Mouse (Mus musculus): ENCODE results near the gene Zglp1. TPM values are rescaled to one million over a fixed set of nuclear protein-coding genes. Genes with fewer than 3 reads are reported as not detected.
"Not testable (repeated sequence)": the region's sequence is repeated elsewhere in the genome, so short reads cannot be mapped to it uniquely, and the experiment has no call there.

The Zglp1 gene
- total RNA-seq, 2 experiments from 2014 or later: not detected

DNA sequence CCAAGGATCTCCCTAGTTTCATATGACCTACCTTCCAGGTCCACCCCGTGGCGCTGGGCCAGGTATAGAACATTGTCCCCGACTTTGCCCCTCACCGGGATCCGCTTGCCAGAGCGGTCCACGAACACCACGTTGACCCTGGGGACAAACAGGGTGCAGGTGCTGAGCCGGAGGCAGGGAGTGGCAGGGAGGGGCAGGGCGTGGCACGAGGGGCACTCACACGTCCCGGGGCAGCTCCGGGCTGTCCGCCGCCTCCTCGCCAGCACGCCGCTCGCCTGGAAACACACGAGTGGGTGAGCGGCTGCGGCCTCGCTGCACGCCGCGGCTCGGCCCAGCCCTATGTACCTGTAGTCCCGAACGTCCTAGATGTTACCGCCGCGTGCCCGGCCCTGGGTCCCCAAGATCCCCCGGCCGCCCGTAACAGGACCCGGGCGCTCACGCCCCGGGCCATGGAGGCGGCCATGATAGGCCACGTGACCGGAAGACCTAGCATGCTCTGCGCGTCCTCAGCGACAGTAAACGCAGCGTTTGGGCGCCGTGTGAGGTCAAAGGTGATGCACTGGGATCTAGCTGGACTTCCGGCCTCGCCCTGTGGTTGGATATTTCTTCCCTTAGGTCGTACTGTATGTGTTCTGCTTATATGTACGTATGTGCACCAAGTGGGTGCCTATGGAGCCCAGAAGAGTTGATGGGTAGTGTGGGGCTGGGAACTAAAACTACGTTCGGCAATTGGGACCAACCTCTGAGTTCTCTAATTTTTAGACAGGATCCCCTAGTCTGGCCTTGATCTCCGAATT, 6.3 kb upstream of the Zglp1 start, which contains the start of the genes Gm49373 and Fdx1l:
TSS of gene Gm49373 (minus strand) at position 53 of the 797 bp plus-strand sequence.
TSS of gene Fdx1l (minus strand) at position 571 of the 797 bp plus-strand sequence.
- peak; percentile 82 to 84 for DNase-seq (ENCODE audit: low spot score in 2 of 2)

DNA sequence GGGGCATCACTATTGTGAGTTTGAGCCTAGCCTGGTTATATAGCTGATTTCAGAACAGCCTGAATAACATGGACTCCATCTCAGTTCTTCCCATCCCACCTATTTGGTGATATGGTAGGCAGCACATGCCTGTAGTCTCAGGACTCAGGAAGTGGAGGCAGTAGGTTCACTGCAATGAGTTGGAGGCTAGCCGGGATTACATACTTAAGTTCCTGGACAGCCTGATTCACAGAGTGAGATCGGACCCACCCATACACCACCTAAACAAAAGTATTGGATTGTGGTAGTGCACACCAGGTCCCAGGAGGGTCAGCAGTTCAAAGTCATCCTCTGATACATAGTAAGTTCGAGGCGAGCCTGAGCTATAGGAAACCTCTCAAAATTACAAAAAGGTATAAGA, 5.7 kb upstream of the Zglp1 start:
- no peak for DNase-seq (ENCODE audit: low spot score in 2 of 2)

DNA sequence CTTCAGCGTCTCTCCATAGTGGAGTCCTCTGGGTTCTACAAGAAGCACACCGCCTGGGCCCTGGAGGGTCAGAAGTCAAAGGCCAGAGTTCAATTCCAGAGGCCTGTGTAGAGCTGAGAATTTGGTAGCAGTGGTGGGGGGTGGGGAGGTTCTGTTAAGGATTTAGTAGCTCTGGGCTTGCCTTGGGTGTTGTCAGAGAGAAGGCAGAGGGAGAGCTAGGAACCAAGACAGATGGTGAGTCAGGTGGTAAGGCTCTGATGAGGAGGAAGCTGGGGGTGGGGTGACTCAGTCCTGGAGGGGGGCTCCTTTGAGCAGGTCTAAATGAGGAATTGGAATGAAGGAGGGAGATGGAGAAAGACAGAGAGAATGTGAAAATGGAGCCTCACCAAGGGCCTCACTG, 4.0 kb downstream of the Zglp1 start:
- DNase-seq (ENCODE audit: low spot score in 2 of 2): no peak

- DNase-seq (ENCODE audit: low spot score in 2 of 2): no peak
Observed at GRCm38 (mm10) chr9:21051578-21051977, 15.3 kb downstream of the Zglp1 start.

GRCm38 (mm10) chr9:21045235-21045634, 21.7 kb downstream of the Zglp1 start:
- DNase-seq (ENCODE audit: low spot score in 2 of 2): no peak

DNA sequence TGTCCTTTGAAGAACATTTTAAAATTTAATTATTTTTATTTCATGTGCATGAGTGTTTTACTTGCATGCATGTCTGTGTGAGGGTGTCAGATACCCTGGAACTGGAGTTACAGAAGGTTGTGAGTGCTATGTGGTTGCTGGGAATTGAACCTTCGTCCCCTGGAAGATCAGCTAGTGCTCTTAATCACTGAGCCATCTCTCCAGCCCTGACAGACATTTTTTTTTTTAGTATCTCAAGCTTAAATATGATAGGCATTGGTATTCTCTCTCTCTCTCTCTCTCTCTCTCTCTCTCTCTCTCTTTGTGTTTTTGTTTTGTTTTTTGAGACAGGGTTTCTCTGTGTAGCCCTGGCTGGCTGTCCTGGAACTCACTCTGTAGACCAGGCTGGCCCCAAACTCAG, 22.1 kb downstream of the Zglp1 start:
- DNase-seq (ENCODE audit: low spot score in 2 of 2): not testable (repeated sequence)

- DNase-seq (ENCODE audit: low spot score in 2 of 2): no peak
Observed at GRCm38 (mm10) chr9:21043563-21043962, 23.3 kb downstream of the Zglp1 start.

DNA sequence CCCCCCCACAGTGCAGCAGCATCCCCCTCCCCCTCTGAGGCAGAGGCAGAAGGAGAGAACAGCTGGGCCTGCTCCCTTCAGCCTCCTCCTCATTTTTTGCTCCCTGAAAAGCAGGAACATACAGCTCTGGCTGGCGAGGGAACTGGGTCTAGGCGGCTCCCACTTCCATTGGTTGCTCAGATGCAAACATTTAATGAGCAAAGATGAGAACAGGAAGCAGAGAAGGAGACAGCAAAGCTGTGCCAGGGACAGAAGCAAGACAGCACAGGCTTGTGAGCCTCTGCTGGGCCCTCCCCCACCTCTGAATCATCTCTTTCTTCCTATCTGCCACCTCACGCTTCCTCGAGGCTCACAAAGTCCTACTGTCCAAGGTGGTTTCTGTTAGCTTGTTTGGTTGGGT, 25.6 kb downstream of the Zglp1 start:
- no peak for DNase-seq (ENCODE audit: low spot score in 2 of 2)

DNA sequence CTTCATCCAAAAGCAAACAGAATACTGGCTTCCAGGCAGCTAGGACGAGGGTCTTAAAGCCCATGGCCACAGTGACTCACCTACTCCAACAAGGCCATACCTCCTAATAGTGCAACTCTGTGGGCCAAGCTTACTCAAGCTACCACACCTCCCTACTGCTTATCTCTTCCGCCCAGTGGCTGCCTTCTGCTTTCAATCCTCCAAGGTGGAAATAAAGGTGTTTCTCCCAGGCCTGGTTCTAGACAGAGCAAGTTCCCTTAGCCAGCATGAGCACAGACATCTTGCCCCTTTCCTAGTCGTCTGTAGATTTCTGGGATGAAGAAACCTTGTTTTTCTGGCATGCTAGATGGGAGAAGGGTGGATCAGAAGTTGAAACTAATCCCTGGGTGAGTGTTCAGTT, 27.1 kb downstream of the Zglp1 start:
- DNase-seq (ENCODE audit: low spot score in 2 of 2): no peak

DNA sequence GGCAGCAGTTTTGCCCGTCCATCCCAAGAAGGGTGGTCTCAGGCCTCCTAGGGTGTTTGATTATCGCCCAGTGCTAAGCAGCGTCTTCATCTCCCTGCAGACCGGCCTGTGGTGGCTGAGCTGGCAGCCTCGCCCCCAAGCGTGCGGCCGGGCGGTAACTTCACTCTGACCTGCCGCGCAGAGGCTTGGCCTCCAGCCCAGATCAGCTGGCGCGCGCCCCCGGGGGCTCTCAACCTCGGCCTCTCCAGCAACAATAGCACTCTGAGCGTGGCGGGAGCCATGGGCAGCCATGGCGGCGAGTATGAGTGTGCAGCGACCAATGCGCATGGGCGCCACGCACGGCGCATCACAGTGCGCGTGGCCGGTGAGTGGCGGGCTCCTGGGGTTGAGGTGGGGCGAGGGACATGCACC, 29.4 kb downstream of the Zglp1 start:
- no peak for DNase-seq (ENCODE audit: low spot score in 2 of 2)

GRCm38 (mm10) chr9:21036666-21037065, 30.2 kb downstream of the Zglp1 start:
- no peak for DNase-seq (ENCODE audit: low spot score in 2 of 2)

DNA sequence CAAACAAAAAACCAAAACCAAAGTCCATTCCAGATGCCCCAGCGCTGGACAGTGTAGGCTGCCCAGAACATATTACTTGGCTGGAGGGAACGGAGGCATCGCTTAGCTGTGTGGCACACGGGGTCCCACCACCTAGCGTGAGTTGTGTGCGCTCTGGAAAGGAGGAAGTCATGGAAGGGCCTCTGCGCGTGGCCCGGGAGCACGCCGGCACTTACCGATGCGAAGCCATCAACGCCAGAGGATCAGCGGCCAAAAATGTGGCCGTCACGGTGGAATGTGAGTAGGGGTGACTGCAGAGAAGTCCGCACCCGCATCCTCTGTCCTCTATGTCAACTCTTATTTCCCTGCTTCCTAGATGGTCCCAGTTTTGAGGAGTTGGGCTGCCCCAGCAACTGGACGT, 30.7 kb downstream of the Zglp1 start:
- DNase-seq (ENCODE audit: low spot score in 2 of 2): no peak

DNA sequence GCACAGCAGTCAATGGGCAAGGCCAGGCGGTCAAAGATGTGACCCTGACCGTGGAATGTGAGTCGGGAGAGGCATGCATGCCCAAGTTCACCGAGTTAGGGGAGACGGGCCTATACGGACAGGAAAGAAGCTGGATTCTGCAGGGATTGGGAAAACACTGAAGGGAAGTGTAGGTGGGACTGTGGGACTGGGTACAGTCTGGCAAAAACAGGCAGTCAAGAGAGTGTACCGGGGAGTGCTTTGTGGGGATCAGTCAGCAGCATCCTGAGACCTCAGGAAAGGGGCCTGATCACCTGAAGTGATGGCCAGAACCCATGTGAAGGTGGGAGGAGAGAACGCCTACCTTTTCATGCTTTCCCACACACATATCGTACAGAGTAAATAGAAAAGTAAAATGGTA, 31.3 kb downstream of the Zglp1 start:
- no peak for DNase-seq (ENCODE audit: low spot score in 2 of 2)

- no peak for DNase-seq (ENCODE audit: low spot score in 2 of 2)
Observed at GRCm38 (mm10) chr9:21034481-21035085, 32.3 kb downstream of the Zglp1 start.

- peak; percentile 81 to 82 for DNase-seq (ENCODE audit: low spot score in 2 of 2)
Observed at GRCm38 (mm10) chr9:21033136-21033535, 33.8 kb downstream of the Zglp1 start.

GRCm38 (mm10) chr9:21032491-21032890, 34.4 kb downstream of the Zglp1 start:
- no peak for DNase-seq (ENCODE audit: low spot score in 2 of 2)

- no peak for DNase-seq (ENCODE audit: low spot score in 2 of 2)
Observed at GRCm38 (mm10) chr9:21031896-21032351, 35.0 kb downstream of the Zglp1 start, which contains the start of gene Icam5. Gene Icam5 (plus strand): TSS chr9:21032073.

GRCm38 (mm10) chr9:21031251-21031895, 35.5 kb downstream of the Zglp1 start:
- peak; percentile 55 to 56 for DNase-seq (ENCODE audit: low spot score in 2 of 2)

- peak; percentile 70 to 73 for DNase-seq (ENCODE audit: low spot score in 2 of 2)
Observed at GRCm38 (mm10) chr9:21030781-21031250, 36.1 kb downstream of the Zglp1 start.

- no peak for DNase-seq (ENCODE audit: low spot score in 2 of 2)
Observed at GRCm38 (mm10) chr9:21030055-21030600, 36.8 kb downstream of the Zglp1 start.

DNA sequence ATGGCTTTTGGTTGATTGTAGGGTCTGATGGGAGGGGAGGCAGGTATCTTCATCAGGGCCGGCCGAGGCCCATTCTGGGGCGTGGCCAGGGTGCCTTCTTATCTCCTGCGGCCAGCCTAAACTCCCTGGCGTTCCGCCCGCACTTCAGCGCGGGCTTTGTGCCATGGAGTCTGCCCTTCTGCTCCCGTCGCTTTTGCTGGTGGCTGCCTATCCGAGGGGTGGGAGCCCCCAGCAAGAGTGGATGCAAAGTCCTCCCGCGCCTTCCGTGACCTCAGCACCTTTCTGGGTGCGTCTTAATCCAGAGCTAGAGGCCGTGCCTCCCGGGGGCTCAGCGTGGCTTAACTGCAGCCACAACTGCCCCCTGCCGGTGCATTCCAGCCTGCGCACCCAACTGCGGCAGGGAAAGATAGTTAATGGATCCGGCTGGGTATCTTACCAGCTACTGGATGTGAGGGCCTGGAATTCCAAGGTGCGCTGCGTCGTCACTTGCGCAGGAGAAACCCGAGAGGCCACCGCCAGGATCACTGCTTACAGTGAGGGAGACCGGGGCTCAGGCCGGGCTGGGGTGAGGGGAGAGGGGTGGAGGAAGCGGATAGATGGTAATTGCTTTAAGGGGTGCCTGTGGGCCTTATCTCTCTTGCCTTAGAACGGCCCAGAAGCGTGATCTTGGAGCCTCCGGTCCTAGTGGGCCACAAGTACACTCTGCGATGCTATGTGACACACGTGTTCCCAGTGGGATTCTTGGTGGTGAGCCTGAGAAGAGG, 37.4 kb downstream of the Zglp1 start, which contains the start of gene Icam4:
TSS of gene Icam4 (plus strand) at position 83 of the 764 bp plus-strand sequence.
- peak; percentile 80 to 87 for DNase-seq (ENCODE audit: low spot score in 2 of 2)

Data from adrenal gland, adult 18-20 months (tissue).